Mouse (Mus musculus) liver, postnatal 0 days (tissue): ENCODE results near the gene Pcdh8.

Experiments
- CTCF ChIP-seq: sonication (generic); IDR thresholded peaks from 2 replicates; pipeline ENCODE4 v1.5.1; 2016; ENCODE audit warnings: antibody characterized with exemption, low read depth
- EP300 ChIP-seq: IDR thresholded peaks from 2 replicates; pipeline ENCODE4 v1.6.1; 2016; ENCODE audit warnings: antibody characterized with exemption, low read depth, mild to moderate bottlenecking

DNA sequence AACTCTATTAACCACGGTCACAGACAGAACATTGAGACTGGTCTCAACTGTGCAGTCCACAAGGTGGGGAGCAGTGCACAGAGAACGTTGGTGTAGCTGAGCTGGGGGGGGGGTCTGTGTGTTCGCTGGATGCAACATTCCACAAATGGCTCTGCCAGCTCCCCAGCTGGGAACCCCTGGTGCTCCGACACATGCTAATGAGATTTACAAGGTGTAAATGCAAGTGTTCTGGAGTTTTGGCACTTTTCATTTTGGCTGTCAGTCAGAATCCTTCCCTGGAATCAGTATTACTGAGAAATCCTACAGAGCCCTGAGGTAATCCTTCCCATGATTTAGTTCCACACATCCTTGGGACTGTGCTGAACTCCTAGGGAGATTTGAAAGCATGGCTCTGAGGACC lies 18.4 kb upstream of the Pcdh8 start:
- TF ChIP-seq EP300 (no peak), CTCF (no peak)
